In the genomic region with DNA sequence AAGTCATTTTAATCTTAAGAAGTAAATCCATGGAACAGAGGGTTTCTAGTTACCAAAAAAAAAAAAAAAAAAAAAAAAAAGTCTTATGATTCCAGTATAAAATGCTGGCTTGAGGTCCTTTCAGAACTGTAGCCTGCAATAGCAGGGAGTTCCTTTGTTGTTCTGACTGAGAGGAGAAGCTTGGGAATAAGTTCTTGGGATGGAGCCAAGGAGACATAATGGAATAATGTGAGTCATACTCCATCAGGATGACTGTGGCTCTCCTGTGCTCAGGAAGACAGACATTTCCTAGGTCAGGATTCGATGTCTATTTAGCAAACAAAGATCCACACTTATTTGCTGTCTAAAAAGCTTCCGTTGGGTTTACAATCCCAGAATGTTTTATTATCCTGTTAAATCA, we compare ENCODE assay signal across 10 mouse cellular contexts.
DNase-seq lines count a peak whose midpoint lies in the region; ATAC-seq and TF ChIP-seq lines count a peak whose summit lies in the region.
"Had no signal": no experiment of that assay in that cellular context is flagged by ENCODE, and none has a peak within 500 bp of the region (broad histone marks: within the 10 kb centered on the region; RNA-seq: fewer than 3 reads in every experiment).

No protein-coding gene starts in this region.

- peak; percentile 59 for DNase-seq in hindbrain, embryonic 14.5 days (ENCODE audit: low spot score)
- no peak for DNase-seq in hindbrain, embryonic 10.5 days (ENCODE audit: low spot score)
- DNase-seq in lung, adult 2 months = no peak
- DNase-seq in cerebellum, postnatal 10 days = peak; percentile 40 to 73
- peak; percentile 32 for DNase-seq in lung, postnatal 14 days
- DNase-seq in ovary, postnatal 14 days (ENCODE audit: low spot score) = no peak
- DNase-seq: liver, embryonic 13.5 days had no signal

- no peaks in the 10 kb centered on the region for H3K36me3 ChIP-seq in hindbrain, embryonic 14.5 days (replicated peaks; ENCODE audit: control insufficient read depth, insufficient read depth)
- no peaks in the 10 kb centered on the region for H3K36me3 ChIP-seq in hindbrain, embryonic 10.5 days
- H3K36me3 ChIP-seq in lung, embryonic 16.5 days (ENCODE audit: control insufficient read depth, insufficient read depth, low read length) = no peaks in the 10 kb centered on the region
- H3K36me3 ChIP-seq: liver, embryonic 13.5 days had no signal

- H3K9me3 ChIP-seq in hindbrain, embryonic 14.5 days (ENCODE audit: control insufficient read depth, low read length) = no peaks in the 10 kb centered on the region
- no peaks in the 10 kb centered on the region for H3K9me3 ChIP-seq in hindbrain, embryonic 10.5 days
- H3K9me3 ChIP-seq in lung, embryonic 16.5 days (ENCODE audit: control insufficient read depth, low read length) = no peaks in the 10 kb centered on the region
- H3K9me3 ChIP-seq: liver, embryonic 13.5 days had no signal

- no peak overlapping the region for H3K4me3 ChIP-seq in hindbrain, embryonic 14.5 days (replicated peaks; ENCODE audit: low read length)
- H3K4me3 ChIP-seq in hindbrain, embryonic 10.5 days = no peak overlapping the region
- H3K4me3 ChIP-seq in lung, embryonic 16.5 days (ENCODE audit: low read length) = no peak overlapping the region
- no peak overlapping the region for H3K4me3 ChIP-seq in lung, adult 2 months (replicated peaks; ENCODE audit: extremely low read depth, low read depth, low read length)
- H3K4me3 ChIP-seq: erythroblast, embryonic 14.5 days; liver, embryonic 13.5 days had no signal

- no peak overlapping the region for H3K4me2 ChIP-seq in hindbrain, embryonic 14.5 days (replicated peaks)
- H3K4me2 ChIP-seq in lung, embryonic 16.5 days (ENCODE audit: low read depth, low read length) = no peak overlapping the region
- H3K4me2 ChIP-seq: liver, embryonic 13.5 days had no signal

- TF ChIP-seq CTCF in lung, adult 2 months (IDR thresholded peaks at IDR 0.05; ENCODE audit: insufficient read depth, low read length) = no peak

- H3K27me3 ChIP-seq in hindbrain, embryonic 14.5 days (ENCODE audit: control insufficient read depth, insufficient read depth, low read length) = no peaks in the 10 kb centered on the region
- H3K27me3 ChIP-seq in hindbrain, embryonic 10.5 days (ENCODE audit: insufficient read depth, poor library complexity, severe bottlenecking) = no peaks in the 10 kb centered on the region
- no peaks in the 10 kb centered on the region for H3K27me3 ChIP-seq in lung, embryonic 16.5 days (ENCODE audit: control insufficient read depth, insufficient read depth, low read depth, low read length)
- H3K27me3 ChIP-seq: liver, embryonic 13.5 days had no signal

- H3K9ac ChIP-seq in hindbrain, embryonic 14.5 days = no peak overlapping the region
- no peak overlapping the region for H3K9ac ChIP-seq in lung, embryonic 16.5 days (ENCODE audit: low read length)
- H3K9ac ChIP-seq: liver, embryonic 13.5 days had no signal

- peak overlapping the region; percentile 55 for H3K27ac ChIP-seq in hindbrain, embryonic 14.5 days
- no peak overlapping the region for H3K27ac ChIP-seq in hindbrain, embryonic 10.5 days
- H3K27ac ChIP-seq in lung, embryonic 16.5 days (ENCODE audit: low read length) = no peak overlapping the region
- H3K27ac ChIP-seq: liver, embryonic 13.5 days had no signal

- no peaks in the 10 kb centered on the region for H3K4me1 ChIP-seq in hindbrain, embryonic 14.5 days (replicated peaks; ENCODE audit: control insufficient read depth, insufficient read depth, low read length)
- H3K4me1 ChIP-seq in hindbrain, embryonic 10.5 days (replicated peaks) = no peaks in the 10 kb centered on the region
- H3K4me1 ChIP-seq in lung, embryonic 16.5 days (replicated peaks; ENCODE audit: control insufficient read depth, insufficient read depth, low read length) = no peaks in the 10 kb centered on the region
- H3K4me1 ChIP-seq in lung, adult 2 months (ENCODE audit: control insufficient read depth, insufficient read depth, low read length) = peaks cover 6% of the 10 kb centered on the region
- H3K4me1 ChIP-seq: liver, embryonic 13.5 days had no signal

- TF ChIP-seq POLR2A in lung, adult 2 months (IDR thresholded peaks at IDR 0.05; ENCODE audit: borderline replicate concordance, extremely low read depth, low read depth, low read length) = no peak

- ATAC-seq in hindbrain, embryonic 14.5 days (ENCODE audit: low FRiP score) = no peak
- ATAC-seq in lung, embryonic 16.5 days (ENCODE audit: low read depth) = peak; percentile 78; the same call in 1 of the 2 replicates
- ATAC-seq in CD4-positive, CD25-positive, alpha-beta regulatory T cell, adult 4 months = no peak

- WGBS in hindbrain, embryonic 14.5 days = 58% methylated on average over 2 of the region's 2 CpGs
- 93% methylated on average over 2 of the region's 2 CpGs for WGBS in hindbrain, embryonic 10.5 days
- 60% methylated on average over 2 of the region's 2 CpGs for WGBS in lung, embryonic 16.5 days
- 37% methylated on average over 2 of the region's 2 CpGs for WGBS in lung, adult 2 months

Comparison
In these comparisons a context has a peak if more than half of its experiments do, and no peak if none do; other contexts are left out.
1. DNase-seq: peak in hindbrain, embryonic 14.5 days (single experiment), cerebellum, postnatal 10 days (2 of 2) and lung, postnatal 14 days (single experiment); none in hindbrain, embryonic 10.5 days (single experiment), lung, adult 2 months (single experiment) and ovary, postnatal 14 days (single experiment).